Mouse (Mus musculus) gastrocnemius, adult 18-20 months (tissue): ENCODE results near the gene Eif6. TPM values are rescaled to one million over a fixed set of nuclear protein-coding genes. Genes with fewer than 3 reads are reported as not detected.

Experiments used
- DNase-seq: peaks from one replicate; pipeline ENCODE4 v3.0.0; 2021; ENCODE audit warnings: low spot score
- total RNA-seq, 2 experiments: library from RNA; stranded (reverse); gene quantifications; 2 replicates each; pipeline ENCODE4 v1.2.3; 2021

The Eif6 gene
- total RNA-seq, 2 experiments from 2014 or later, result 43.4 to 45.4 TPM

GRCm38 (mm10) chr2:155792899-155793298 is 33.8 kb downstream of the Eif6 start:
- DNase-seq, result no peak

- DNase-seq, result no peak
These were observed 38.5 kb downstream of the Eif6 start for GRCm38 (mm10) chr2:155787949-155788931.

GRCm38 (mm10) chr2:155786905-155787304 is 39.8 kb downstream of the Eif6 start:
- no peak for DNase-seq

GRCm38 (mm10) chr2:155784534-155784933 is 42.2 kb downstream of the Eif6 start:
- no peak for DNase-seq

GRCm38 (mm10) chr2:155779506-155779905 is 47.2 kb downstream of the Eif6 start:
- no peak for DNase-seq

- no peak for DNase-seq
These were observed 47.7 kb downstream of the Eif6 start for GRCm38 (mm10) chr2:155779066-155779465.

- no peak for DNase-seq
These were observed 48.7 kb downstream of the Eif6 start for GRCm38 (mm10) chr2:155778004-155778403.

- DNase-seq, result no peak
These were observed 49.1 kb downstream of the Eif6 start for GRCm38 (mm10) chr2:155777688-155777985.

GRCm38 (mm10) chr2:155776824-155777687 is 49.7 kb downstream of the Eif6 start:
- no peak for DNase-seq

GRCm38 (mm10) chr2:155775685-155776263 is 51.0 kb downstream of the Eif6 start:
- peak; percentile 34 for DNase-seq

- DNase-seq, result no peak
These were observed 51.6 kb downstream of the Eif6 start, which contains the start of gene Mmp24 for GRCm38 (mm10) chr2:155774927-155775684. TSS of gene Mmp24 (plus strand) at chr2:155775342.

GRCm38 (mm10) chr2:155774261-155774926 is 52.3 kb downstream of the Eif6 start:
- DNase-seq, result no peak

- no peak for DNase-seq
These were observed 53.1 kb downstream of the Eif6 start for GRCm38 (mm10) chr2:155773664-155774063.

Other genes starting within 250 kb of the Eif6 start
- 1 to 10 TPM; 5.2 to 6.2 TPM for gene Gss, start 234.1 kb downstream of the Eif6 start, total RNA-seq
- gene Myh7b, start 215.7 kb downstream of the Eif6 start, total RNA-seq, result 1 to 10 TPM; 4.5 to 7.3 TPM
- 10 to 100 TPM; 96.6 to 99.0 TPM for gene Trpc4ap, start 134.5 kb downstream of the Eif6 start, total RNA-seq
- gene Edem2, start 97.5 kb downstream of the Eif6 start, total RNA-seq, result 1 to 10 TPM; 4.3 to 4.9 TPM
- gene Gm17581, start 91.1 kb downstream of the Eif6 start, total RNA-seq, result not detected
- gene Procr, start 75.8 kb downstream of the Eif6 start, total RNA-seq, result 1 to 10 TPM; 6.8 to 7.9 TPM
- gene Mmp24, start 51.6 kb downstream of the Eif6 start, total RNA-seq, result not detected
- 10 to 100 TPM; 27.8 to 29.5 TPM for gene BC029722, start 7.5 kb downstream of the Eif6 start, total RNA-seq
- not detected for gene Fam83c, start 7.9 kb upstream of the Eif6 start, total RNA-seq
- 100 to 1,000 TPM; 155 to 182 TPM for gene Uqcc1, start 103.4 kb upstream of the Eif6 start, total RNA-seq
- gene Gm15557, start 113.8 kb upstream of the Eif6 start, total RNA-seq, result not detected
- gene Gdf5, start 118.4 kb upstream of the Eif6 start, total RNA-seq, result under 1 TPM in 1 of 2 experiments, not detected in 1; 0.38 TPM
- gene Cep250, start 129.5 kb upstream of the Eif6 start, total RNA-seq, result 1 to 10 TPM; 2.7 TPM
- under 1 TPM; 0.12 to 0.41 TPM for gene 6430550D23Rik, start 181.1 kb upstream of the Eif6 start, total RNA-seq
- gene Ergic3, start 181.1 kb upstream of the Eif6 start, total RNA-seq, result 10 to 100 TPM; 52.9 to 53.0 TPM
- gene Fer1l4, start 226.0 kb upstream of the Eif6 start, total RNA-seq, result not detected
- gene Spag4, start 238.2 kb upstream of the Eif6 start, total RNA-seq, result under 1 TPM; 0.36 to 0.91 TPM